Mouse (Mus musculus): ENCODE measurements around the gene Tmem110. TPM values are rescaled to one million over a fixed set of nuclear protein-coding genes. Genes with fewer than 3 reads are reported as not detected.

Tmem110 gene
- polyA plus RNA-seq, 1 experiment from 2014 or later = 24.2 TPM

GRCm38 (mm10) chr14:30855316-30855715 lies 29.9 kb downstream of the Tmem110 start:
- Histone ChIP-seq H3K27ac (ENCODE audit: low read depth, low read length) (no peak overlapping the region), H3K9ac (ENCODE audit: low read length) (no peak overlapping the region), H3K27me3 (ENCODE audit: control insufficient read depth, insufficient read depth, low read length) (no peaks in the 10 kb centered on the region), H3K4me3 (ENCODE audit: low read depth, low read length) (no peak overlapping the region), H3K9me3 (ENCODE audit: control insufficient read depth, low read length) (no peaks in the 10 kb centered on the region), H3K36me3 (ENCODE audit: control insufficient read depth, insufficient read depth, low read length) (no peaks in the 10 kb centered on the region), H3K4me1 (replicated peaks; ENCODE audit: control insufficient read depth, insufficient read depth, low read length) (no peaks in the 10 kb centered on the region), H3K4me2 (ENCODE audit: low read depth, low read length, severe bottlenecking) (no peak overlapping the region)
- DNase-seq (ENCODE audit: low spot score) (no peak), ATAC-seq (replicated peaks; ENCODE audit: low FRiP score) (no peak)
- 93% methylated on average over 3 of the region's 3 CpGs for WGBS

GRCm38 (mm10) chr14:30856885-30857507 lies 31.6 kb downstream of the Tmem110 start:
- Histone ChIP-seq H3K4me3 (ENCODE audit: low read depth, low read length) (no peak overlapping the region), H3K4me2 (ENCODE audit: low read depth, low read length, severe bottlenecking) (no peak overlapping the region), H3K4me1 (replicated peaks; ENCODE audit: control insufficient read depth, insufficient read depth, low read length) (no peaks in the 10 kb centered on the region), H3K9ac (ENCODE audit: low read length) (no peak overlapping the region), H3K9me3 (ENCODE audit: control insufficient read depth, low read length) (no peaks in the 10 kb centered on the region), H3K27me3 (ENCODE audit: control insufficient read depth, insufficient read depth, low read length) (no peaks in the 10 kb centered on the region), H3K27ac (ENCODE audit: low read depth, low read length) (no peak overlapping the region), H3K36me3 (ENCODE audit: control insufficient read depth, insufficient read depth, low read length) (no peaks in the 10 kb centered on the region)
- no peak for ATAC-seq (replicated peaks; ENCODE audit: low FRiP score)
- DNase-seq (ENCODE audit: low spot score) = no peak
- 89% methylated on average over 10 of the region's 10 CpGs for WGBS

- Histone ChIP-seq H3K9me3 (ENCODE audit: control insufficient read depth, low read length) (no peaks in the 10 kb centered on the region), H3K4me2 (ENCODE audit: low read depth, low read length, severe bottlenecking) (no peak overlapping the region), H3K9ac (ENCODE audit: low read length) (no peak overlapping the region), H3K4me3 (ENCODE audit: low read depth, low read length) (no peak overlapping the region), H3K27me3 (ENCODE audit: control insufficient read depth, insufficient read depth, low read length) (no peaks in the 10 kb centered on the region), H3K36me3 (ENCODE audit: control insufficient read depth, insufficient read depth, low read length) (no peaks in the 10 kb centered on the region), H3K27ac (ENCODE audit: low read depth, low read length) (no peak overlapping the region), H3K4me1 (replicated peaks; ENCODE audit: control insufficient read depth, insufficient read depth, low read length) (no peaks in the 10 kb centered on the region)
- DNase-seq (ENCODE audit: low spot score) (no peak), ATAC-seq (replicated peaks; ENCODE audit: low FRiP score) (no peak)
- WGBS = 77% methylated on average over 4 of the region's 4 CpGs
These were observed 32.6 kb downstream of the Tmem110 start for GRCm38 (mm10) chr14:30857990-30858389.

GRCm38 (mm10) chr14:30861421-30862125 lies 36.2 kb downstream of the Tmem110 start:
- Histone ChIP-seq H3K27me3 (ENCODE audit: control insufficient read depth, insufficient read depth, low read length) (no peaks in the 10 kb centered on the region), H3K9me3 (ENCODE audit: control insufficient read depth, low read length) (no peaks in the 10 kb centered on the region), H3K4me3 (ENCODE audit: low read depth, low read length) (no peak overlapping the region), H3K4me2 (ENCODE audit: low read depth, low read length, severe bottlenecking) (no peak overlapping the region), H3K27ac (ENCODE audit: low read depth, low read length) (no peak overlapping the region), H3K9ac (ENCODE audit: low read length) (no peak overlapping the region), H3K4me1 (replicated peaks; ENCODE audit: control insufficient read depth, insufficient read depth, low read length) (no peaks in the 10 kb centered on the region), H3K36me3 (ENCODE audit: control insufficient read depth, insufficient read depth, low read length) (no peaks in the 10 kb centered on the region)
- WGBS = 83% methylated on average over 16 of the region's 16 CpGs
- no peak for DNase-seq (ENCODE audit: low spot score)
- no peak for ATAC-seq (replicated peaks; ENCODE audit: low FRiP score)

GRCm38 (mm10) chr14:30862368-30862767 lies 37.0 kb downstream of the Tmem110 start:
- ATAC-seq (replicated peaks; ENCODE audit: low FRiP score) = no peak

GRCm38 (mm10) chr14:30865311-30865710 lies 39.9 kb downstream of the Tmem110 start:
- no peaks in the 10 kb centered on the region for H3K27me3 ChIP-seq (ENCODE audit: control insufficient read depth, insufficient read depth, low read length)
- H3K9me3 ChIP-seq (ENCODE audit: control insufficient read depth, low read length) = no peaks in the 10 kb centered on the region
- no peak overlapping the region for H3K4me2 ChIP-seq (ENCODE audit: low read depth, low read length, severe bottlenecking)
- WGBS = 79% methylated on average over 3 of the region's 3 CpGs
- no peak for ATAC-seq (replicated peaks; ENCODE audit: low FRiP score)
- H3K4me1 ChIP-seq (replicated peaks; ENCODE audit: control insufficient read depth, insufficient read depth, low read length) = no peaks in the 10 kb centered on the region
- H3K4me3 ChIP-seq (ENCODE audit: low read depth, low read length) = no peak overlapping the region
- H3K36me3 ChIP-seq (ENCODE audit: control insufficient read depth, insufficient read depth, low read length) = no peaks in the 10 kb centered on the region
- no peak overlapping the region for H3K9ac ChIP-seq (ENCODE audit: low read length)
- peak; percentile 55 for DNase-seq (ENCODE audit: low spot score)
- H3K27ac ChIP-seq (ENCODE audit: low read depth, low read length) = no peak overlapping the region

More at GRCm38 (mm10) chr14:30862368-30862767, 37.0 kb downstream of the Tmem110 start:
- WGBS = 91% methylated on average over 9 of the region's 9 CpGs
- Histone ChIP-seq H3K9me3 (ENCODE audit: control insufficient read depth, low read length) (no peaks in the 10 kb centered on the region), H3K9ac (ENCODE audit: low read length) (no peak overlapping the region), H3K36me3 (ENCODE audit: control insufficient read depth, insufficient read depth, low read length) (no peaks in the 10 kb centered on the region), H3K4me3 (ENCODE audit: low read depth, low read length) (no peak overlapping the region), H3K27me3 (ENCODE audit: control insufficient read depth, insufficient read depth, low read length) (no peaks in the 10 kb centered on the region), H3K27ac (ENCODE audit: low read depth, low read length) (no peak overlapping the region), H3K4me1 (replicated peaks; ENCODE audit: control insufficient read depth, insufficient read depth, low read length) (no peaks in the 10 kb centered on the region), H3K4me2 (ENCODE audit: low read depth, low read length, severe bottlenecking) (no peak overlapping the region)
- no peak for DNase-seq (ENCODE audit: low spot score)

- Histone ChIP-seq H3K36me3 (ENCODE audit: control insufficient read depth, insufficient read depth, low read length) (no peaks in the 10 kb centered on the region), H3K9me3 (ENCODE audit: control insufficient read depth, low read length) (no peaks in the 10 kb centered on the region), H3K27me3 (ENCODE audit: control insufficient read depth, insufficient read depth, low read length) (no peaks in the 10 kb centered on the region), H3K4me2 (ENCODE audit: low read depth, low read length, severe bottlenecking) (no peak overlapping the region), H3K4me3 (ENCODE audit: low read depth, low read length) (no peak overlapping the region), H3K4me1 (replicated peaks; ENCODE audit: control insufficient read depth, insufficient read depth, low read length) (no peaks in the 10 kb centered on the region), H3K9ac (ENCODE audit: low read length) (no peak overlapping the region), H3K27ac (ENCODE audit: low read depth, low read length) (no peak overlapping the region)
- DNase-seq (ENCODE audit: low spot score) (peak; percentile 77), ATAC-seq (replicated peaks; ENCODE audit: low FRiP score) (no peak)
- WGBS = 33% methylated on average over 5 of the region's 5 CpGs
These were observed 41.7 kb downstream of the Tmem110 start for GRCm38 (mm10) chr14:30867042-30867441.

GRCm38 (mm10) chr14:30868826-30869225 lies 43.4 kb downstream of the Tmem110 start:
- H3K27ac ChIP-seq (ENCODE audit: low read depth, low read length) = no peak overlapping the region
- no peaks in the 10 kb centered on the region for H3K4me1 ChIP-seq (replicated peaks; ENCODE audit: control insufficient read depth, insufficient read depth, low read length)
- H3K27me3 ChIP-seq (ENCODE audit: control insufficient read depth, insufficient read depth, low read length) = no peaks in the 10 kb centered on the region
- no peak overlapping the region for H3K4me3 ChIP-seq (ENCODE audit: low read depth, low read length)
- H3K36me3 ChIP-seq (ENCODE audit: control insufficient read depth, insufficient read depth, low read length) = no peaks in the 10 kb centered on the region
- H3K9ac ChIP-seq (ENCODE audit: low read length) = no peak overlapping the region
- no peaks in the 10 kb centered on the region for H3K9me3 ChIP-seq (ENCODE audit: control insufficient read depth, low read length)
- DNase-seq (ENCODE audit: low spot score) = no peak
- no peak for ATAC-seq (replicated peaks; ENCODE audit: low FRiP score)
- WGBS = 93% methylated on average over 10 of the region's 10 CpGs
- H3K4me2 ChIP-seq (ENCODE audit: low read depth, low read length, severe bottlenecking) = no peak overlapping the region

- DNase-seq (ENCODE audit: low spot score) = no peak
- WGBS = 82% methylated on average over 8 of the region's 8 CpGs
- H3K4me3 ChIP-seq (ENCODE audit: low read depth, low read length) = no peak overlapping the region
- H3K36me3 ChIP-seq (ENCODE audit: control insufficient read depth, insufficient read depth, low read length) = no peaks in the 10 kb centered on the region; the same call in 1 of the 2 replicates
- H3K27ac ChIP-seq (ENCODE audit: low read depth, low read length) = no peak overlapping the region
- no peak overlapping the region for H3K4me2 ChIP-seq (ENCODE audit: low read depth, low read length, severe bottlenecking)
- H3K27me3 ChIP-seq (ENCODE audit: control insufficient read depth, insufficient read depth, low read length) = no peaks in the 10 kb centered on the region
- no peaks in the 10 kb centered on the region for H3K4me1 ChIP-seq (replicated peaks; ENCODE audit: control insufficient read depth, insufficient read depth, low read length)
- no peak overlapping the region for H3K9ac ChIP-seq (ENCODE audit: low read length)
- no peaks in the 10 kb centered on the region for H3K9me3 ChIP-seq (ENCODE audit: control insufficient read depth, low read length)
- no peak for ATAC-seq (replicated peaks; ENCODE audit: low FRiP score)
These were observed 44.0 kb downstream of the Tmem110 start for GRCm38 (mm10) chr14:30869391-30869801.

All from forebrain, embryonic 11.5 days (tissue).